Mouse (Mus musculus): ENCODE measurements around the gene Stk32c. TPM values are rescaled to one million over a fixed set of nuclear protein-coding genes. Genes with fewer than 3 reads are reported as not detected.

Gene Stk32c
- total RNA-seq, 1 experiment from 2014 or later: 8.6 TPM

DNA sequence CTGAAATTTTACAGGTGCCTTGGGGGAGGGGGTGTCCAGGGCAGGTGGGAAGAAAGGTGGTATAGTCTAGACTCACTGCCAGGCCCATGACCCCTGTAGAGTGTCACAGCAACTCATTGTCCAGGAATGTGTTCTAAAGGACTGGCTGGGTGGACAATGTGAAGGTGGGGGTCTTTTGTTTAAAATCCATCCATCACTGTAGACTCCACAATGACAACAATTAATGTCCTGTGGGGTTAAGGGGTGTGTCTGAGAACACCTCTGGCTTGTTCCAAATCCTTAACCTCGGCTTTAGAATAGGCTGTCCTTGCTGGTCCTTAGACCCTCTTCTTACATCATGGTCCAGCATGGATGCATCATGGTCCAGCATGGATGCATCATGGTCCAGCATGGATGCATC is 128.8 kb downstream of the Stk32c start:
- ATAC-seq (replicated peaks; ENCODE audit: insufficient number of reproducible peaks, low FRiP score, low TSS enrichment, poor library complexity, severe bottlenecking): no peak

DNA sequence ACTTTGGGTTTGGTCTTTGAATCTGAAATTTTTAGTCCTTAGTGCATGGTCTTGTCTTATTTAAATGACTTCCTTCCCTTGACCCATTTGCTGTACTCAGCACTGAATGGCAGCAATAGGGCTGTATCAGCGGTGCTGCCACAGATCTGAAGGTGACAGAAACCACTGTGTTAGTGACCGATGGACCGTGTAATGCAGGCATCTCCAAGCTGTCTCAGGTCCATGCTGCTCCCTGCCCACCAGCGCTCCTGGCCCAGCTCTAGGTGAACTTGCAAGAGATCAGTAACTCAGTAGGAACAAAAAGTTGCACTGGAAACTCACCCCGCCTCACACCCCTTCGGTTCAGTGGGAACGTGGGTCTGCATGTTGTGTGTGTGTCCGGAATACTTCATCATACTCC is 130.8 kb downstream of the Stk32c start:
- ATAC-seq (replicated peaks; ENCODE audit: insufficient number of reproducible peaks, low FRiP score, low TSS enrichment, poor library complexity, severe bottlenecking): no peak

DNA sequence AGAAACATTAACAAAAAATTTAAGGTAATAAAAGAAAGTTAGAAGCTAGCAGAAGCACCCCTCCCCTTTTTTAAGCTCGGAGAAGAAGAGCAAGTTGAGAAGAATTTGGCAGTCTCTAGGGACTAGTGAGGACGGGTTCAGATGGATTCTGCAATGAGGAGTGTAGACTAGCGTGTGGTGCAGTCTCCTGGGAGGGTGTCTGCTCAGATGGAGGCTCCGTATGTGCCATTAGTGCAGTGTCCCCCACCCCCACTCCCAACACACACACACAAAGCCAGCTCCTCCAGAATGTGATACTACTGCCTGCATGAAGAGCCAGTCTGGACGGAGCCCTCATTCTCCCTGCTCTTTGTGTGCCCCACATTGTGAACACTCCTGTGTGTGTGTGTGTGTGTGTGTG is 131.9 kb downstream of the Stk32c start:
- no peak for ATAC-seq (replicated peaks; ENCODE audit: insufficient number of reproducible peaks, low FRiP score, low TSS enrichment, poor library complexity, severe bottlenecking)

DNA sequence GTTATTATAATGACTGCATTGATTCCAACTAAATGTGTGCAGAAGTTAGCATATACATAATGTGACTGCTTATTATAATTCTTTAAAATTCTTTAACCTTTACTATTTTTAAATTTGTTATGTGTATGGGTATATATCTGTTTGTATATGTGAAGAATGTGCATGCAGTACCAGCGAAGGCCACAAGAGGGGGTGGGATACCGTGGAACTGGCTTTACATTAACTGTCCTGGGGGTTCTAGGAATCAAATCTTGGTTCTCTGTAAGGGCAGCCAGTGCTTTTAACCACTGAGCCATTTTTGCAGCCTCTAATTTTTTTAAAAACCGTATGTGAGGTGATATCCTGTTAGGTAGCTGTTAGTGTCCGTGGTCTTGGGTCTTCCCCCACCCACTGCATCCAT is 132.4 kb downstream of the Stk32c start:
- ATAC-seq (replicated peaks; ENCODE audit: insufficient number of reproducible peaks, low FRiP score, low TSS enrichment, poor library complexity, severe bottlenecking): no peak

DNA sequence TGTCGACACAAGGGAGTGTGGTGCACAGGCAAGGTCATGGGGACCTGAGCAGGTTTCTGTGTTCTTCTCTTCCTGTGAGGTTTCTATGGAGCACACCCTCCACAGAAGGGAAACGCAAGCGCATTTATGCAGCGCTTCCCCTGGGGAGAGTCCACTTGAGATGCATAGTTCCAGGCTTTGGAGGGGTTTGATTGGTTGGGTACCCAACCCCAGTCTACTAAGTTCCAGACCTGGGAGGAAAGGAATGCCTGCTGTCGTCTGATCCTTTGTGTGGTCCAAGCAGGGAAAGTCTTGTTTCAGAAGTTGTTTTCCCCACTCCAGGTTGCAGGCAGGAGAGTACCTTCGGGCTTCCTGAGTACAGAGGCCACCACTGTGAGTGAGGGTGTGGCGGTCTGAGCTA is 134.0 kb downstream of the Stk32c start:
- no peak for ATAC-seq (replicated peaks; ENCODE audit: insufficient number of reproducible peaks, low FRiP score, low TSS enrichment, poor library complexity, severe bottlenecking)

DNA sequence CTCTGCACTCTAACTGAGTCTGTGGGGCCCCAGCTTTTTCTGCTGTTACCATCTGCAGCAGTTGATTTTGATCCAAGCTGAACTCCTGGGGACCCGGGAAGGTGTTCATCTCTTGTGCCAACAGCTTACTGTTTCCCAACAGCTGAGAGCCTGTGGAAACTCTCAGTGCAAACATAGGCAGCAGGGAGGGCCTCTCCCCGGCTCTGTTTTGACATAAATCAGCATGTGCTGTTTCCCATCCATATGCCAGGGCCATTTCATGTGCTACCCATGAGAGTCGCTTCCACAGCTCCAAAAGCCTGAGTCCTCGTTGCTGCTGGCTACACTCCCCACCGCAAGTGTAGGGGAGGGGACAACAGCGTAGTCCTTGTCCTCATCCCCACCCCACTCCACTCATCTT is 134.9 kb downstream of the Stk32c start:
- ATAC-seq (replicated peaks; ENCODE audit: insufficient number of reproducible peaks, low FRiP score, low TSS enrichment, poor library complexity, severe bottlenecking): no peak

DNA sequence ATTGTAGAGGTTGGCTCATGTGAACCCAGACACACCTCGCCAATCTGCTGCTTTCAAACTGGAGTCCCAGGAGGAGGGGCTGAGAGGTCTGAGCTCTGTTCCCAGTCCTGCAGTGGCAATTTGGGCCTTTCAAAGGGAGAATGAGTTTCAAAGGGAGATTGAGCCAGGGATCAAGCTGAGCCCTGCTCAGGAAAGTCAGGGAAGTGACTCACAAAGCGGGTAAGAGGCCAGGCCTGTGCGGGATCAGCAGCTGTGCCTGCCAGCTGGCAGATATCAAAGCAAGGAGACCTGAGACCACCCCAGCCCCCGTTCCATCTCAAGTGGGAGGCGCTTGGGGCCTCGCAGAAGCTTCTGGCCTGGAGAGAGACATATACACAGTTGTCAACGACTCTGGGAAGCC is 135.8 kb downstream of the Stk32c start:
- ATAC-seq (replicated peaks; ENCODE audit: insufficient number of reproducible peaks, low FRiP score, low TSS enrichment, poor library complexity, severe bottlenecking): no peak

DNA sequence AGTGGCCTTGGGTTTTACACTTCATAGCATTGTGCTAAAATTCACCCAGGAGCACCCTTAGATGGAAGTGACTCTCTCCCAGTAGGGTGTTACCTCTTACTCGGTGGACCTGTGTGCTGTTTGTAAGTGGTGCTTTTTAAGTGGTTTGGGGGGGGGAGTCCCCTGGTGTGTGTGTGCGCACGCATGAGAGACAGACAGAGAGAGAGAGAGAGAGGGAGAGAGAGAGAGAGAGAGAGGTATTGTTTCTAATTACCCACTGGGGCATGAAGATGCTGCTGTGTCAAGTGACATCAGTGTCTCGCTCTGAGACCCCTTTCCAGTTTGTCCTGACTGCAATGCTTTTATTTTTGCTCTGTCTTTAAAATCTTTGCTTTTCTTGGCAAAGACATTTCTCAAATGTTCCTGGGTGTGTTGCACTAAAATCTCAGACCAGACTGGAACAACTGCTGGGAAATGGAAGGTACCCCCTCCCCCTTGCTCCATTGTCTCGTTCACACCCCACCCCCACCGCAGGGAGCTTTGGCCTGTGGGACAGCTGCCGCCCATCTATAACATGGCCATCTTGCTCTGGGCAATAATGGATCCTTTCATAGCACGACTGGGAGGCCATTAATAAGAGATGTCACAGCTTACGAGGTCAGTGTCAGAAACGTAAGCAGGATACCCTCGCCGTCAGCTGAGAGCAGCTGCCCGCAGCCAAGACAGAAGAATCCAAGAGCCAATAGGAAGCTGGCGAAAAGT is 137.9 kb downstream of the Stk32c start:
- ATAC-seq (replicated peaks; ENCODE audit: insufficient number of reproducible peaks, low FRiP score, low TSS enrichment, poor library complexity, severe bottlenecking): no peak

DNA sequence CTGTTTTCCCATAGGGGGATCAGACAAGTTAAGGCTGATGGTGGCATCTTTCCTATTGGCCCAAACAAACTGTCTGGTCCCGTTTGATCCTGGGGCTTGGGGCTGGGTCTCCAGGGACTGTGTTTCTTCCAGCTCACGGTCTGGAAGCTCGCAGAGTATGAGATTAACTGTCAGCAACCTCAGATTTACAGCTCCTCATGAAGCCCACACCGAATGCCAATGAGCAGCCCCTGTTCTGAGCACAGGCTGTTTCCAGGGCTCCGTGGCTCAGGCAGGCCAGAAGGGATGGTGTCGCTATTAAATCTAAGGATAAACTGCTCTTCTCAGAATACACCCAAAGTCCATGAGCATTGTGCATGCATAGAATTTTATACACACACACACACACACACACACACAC is 138.9 kb downstream of the Stk32c start:
- ATAC-seq (replicated peaks; ENCODE audit: insufficient number of reproducible peaks, low FRiP score, low TSS enrichment, poor library complexity, severe bottlenecking): no peak

DNA sequence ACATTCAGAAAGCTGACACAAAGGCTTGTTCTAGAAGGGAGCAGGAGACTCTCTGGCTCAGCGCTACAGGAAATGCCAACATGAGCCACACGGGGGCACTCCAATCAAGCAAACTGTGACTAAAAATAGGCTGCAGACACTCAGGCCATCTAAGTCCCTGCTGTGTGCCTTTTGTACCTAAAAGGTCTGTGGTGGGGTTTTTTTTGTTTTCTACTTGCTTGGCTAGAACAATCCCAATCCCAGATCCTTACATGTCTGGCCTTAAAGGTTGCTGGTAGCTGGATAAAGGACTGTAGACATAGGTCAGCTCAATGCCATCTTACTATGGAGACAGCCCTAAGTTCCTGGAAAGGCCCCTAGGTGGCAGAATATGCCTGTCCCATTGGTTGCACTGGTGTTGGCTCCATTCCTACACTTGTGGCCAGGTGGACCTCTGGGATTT is 144.9 kb downstream of the Stk32c start:
- ATAC-seq (replicated peaks; ENCODE audit: insufficient number of reproducible peaks, low FRiP score, low TSS enrichment, poor library complexity, severe bottlenecking): no peak

DNA sequence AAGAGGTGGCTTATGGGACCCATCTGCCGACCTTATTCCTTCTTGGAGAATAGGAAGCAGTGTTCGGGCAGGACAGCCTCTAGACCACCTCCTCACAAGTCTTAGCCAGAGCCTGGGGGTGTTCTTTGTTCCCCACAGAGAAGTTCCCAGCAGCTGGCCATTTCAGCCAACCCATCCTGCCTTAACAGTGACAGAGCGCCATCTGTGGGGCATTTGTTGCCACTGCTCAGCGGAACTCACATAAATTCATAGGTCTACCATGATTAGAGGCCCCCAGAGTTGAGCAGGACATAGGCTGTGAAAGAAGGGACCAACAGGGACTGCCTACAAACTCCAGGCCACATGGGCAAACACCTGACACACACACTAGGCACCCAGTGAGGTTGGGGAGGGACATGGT is 149.7 kb downstream of the Stk32c start:
- ATAC-seq (replicated peaks; ENCODE audit: insufficient number of reproducible peaks, low FRiP score, low TSS enrichment, poor library complexity, severe bottlenecking): no peak

Other genes with a start within 250 kb of the Stk32c start
- gene Dpysl4, start 127.3 kb downstream of the Stk32c start, total RNA-seq (2017): 0.32 TPM in 1 of 3 replicates, not detected in the others
- 0.53 to 1.3 TPM in 2 of 3 replicates, not detected in the other for gene Lrrc27, start 319 bp downstream of the Stk32c start, total RNA-seq (2017)
- 1.4 to 4.4 TPM (median 2.5 TPM) in 3 replicates for gene Pwwp2b, start 35.2 kb upstream of the Stk32c start, total RNA-seq (2017)
- gene Inpp5a, start 175.8 kb upstream of the Stk32c start, total RNA-seq (2017): 9.5 to 39.9 TPM (median 10.0 TPM) in 3 replicates

Measured in monocyte, adult 5-6 weeks (primary cell).